8 mouse cellular contexts compared by ENCODE assay signal in the genomic region with DNA sequence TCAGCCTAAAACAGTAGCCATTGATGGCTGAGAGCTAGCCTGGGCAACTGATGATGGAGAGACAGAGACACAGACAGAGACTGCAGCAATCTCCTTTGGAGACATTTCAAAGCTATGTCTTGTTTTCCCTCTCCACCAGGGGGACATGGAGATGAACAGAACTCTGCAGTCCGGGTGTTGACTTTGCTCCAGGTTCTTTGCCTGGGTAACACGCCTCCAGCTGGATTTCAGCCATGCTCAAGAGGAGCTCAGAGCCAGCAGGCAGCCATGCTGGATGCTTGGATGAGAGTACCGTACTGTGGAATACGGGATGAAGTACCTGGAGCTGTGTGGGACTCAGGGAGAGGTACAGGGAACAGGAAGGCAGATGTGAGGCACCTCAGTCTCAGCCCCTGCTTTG. TPM values are rescaled to one million over a fixed set of nuclear protein-coding genes. Genes with fewer than 3 reads are reported as not detected.
A peak's percentile ranks its signal among the peaks of the same experiment; 100 is the strongest.
DNase-seq lines count a peak whose midpoint lies in the region; ATAC-seq lines count a peak whose summit lies in the region.

No protein-coding gene starts in this region.

- WGBS in forebrain, embryonic 14.5 days, result 59% methylated on average over 4 of the region's 4 CpGs
- 72% methylated on average over 4 of the region's 4 CpGs for WGBS in forebrain, embryonic 10.5 days
- WGBS in kidney, embryonic 16.5 days, result 69% methylated on average over 4 of the region's 4 CpGs

- H3K4me1 ChIP-seq in forebrain, embryonic 14.5 days (ENCODE audit: control insufficient read depth, insufficient read depth, low read length), result peaks cover 6% of the 10 kb centered on the region; the same call in 1 of the 2 replicates
- H3K4me1 ChIP-seq in forebrain, embryonic 10.5 days, result peaks cover 6% of the 10 kb centered on the region
- H3K4me1 ChIP-seq in kidney, embryonic 16.5 days (ENCODE audit: insufficient read depth, low read length), result no peaks in the 10 kb centered on the region

- no peak overlapping the region for H3K4me3 ChIP-seq in forebrain, embryonic 14.5 days (ENCODE audit: low read depth, low read length)
- no peak overlapping the region for H3K4me3 ChIP-seq in forebrain, embryonic 10.5 days
- H3K4me3 ChIP-seq in kidney, embryonic 16.5 days (ENCODE audit: low read length), result no peak overlapping the region

- no peak for ATAC-seq in forebrain, embryonic 14.5 days
- ATAC-seq in kidney, embryonic 16.5 days (ENCODE audit: low FRiP score, low TSS enrichment), result no peak

- H3K36me3 ChIP-seq in forebrain, embryonic 14.5 days (ENCODE audit: control insufficient read depth, insufficient read depth, low read length), result no peaks in the 10 kb centered on the region
- no peaks in the 10 kb centered on the region for H3K36me3 ChIP-seq in forebrain, embryonic 10.5 days (replicated peaks)
- no peaks in the 10 kb centered on the region for H3K36me3 ChIP-seq in kidney, embryonic 16.5 days (ENCODE audit: insufficient read depth, low read length)

- no peaks in the 10 kb centered on the region for H3K9me3 ChIP-seq in forebrain, embryonic 14.5 days (replicated peaks; ENCODE audit: control insufficient read depth, low read length)
- no peaks in the 10 kb centered on the region for H3K9me3 ChIP-seq in forebrain, embryonic 10.5 days
- no peaks in the 10 kb centered on the region for H3K9me3 ChIP-seq in kidney, embryonic 16.5 days (ENCODE audit: low read length)

- no peak overlapping the region for H3K27ac ChIP-seq in forebrain, embryonic 14.5 days (ENCODE audit: low read depth, low read length)
- H3K27ac ChIP-seq in forebrain, embryonic 10.5 days, result no peak overlapping the region
- no peak overlapping the region for H3K27ac ChIP-seq in kidney, embryonic 16.5 days (ENCODE audit: low read length)

- H3K27me3 ChIP-seq in forebrain, embryonic 14.5 days (replicated peaks; ENCODE audit: control insufficient read depth, insufficient read depth, low read length), result no peaks in the 10 kb centered on the region
- H3K27me3 ChIP-seq in forebrain, embryonic 10.5 days (ENCODE audit: poor library complexity, severe bottlenecking), result peaks cover 4% of the 10 kb centered on the region; the same call in 1 of the 2 replicates
- no peaks in the 10 kb centered on the region for H3K27me3 ChIP-seq in kidney, embryonic 16.5 days (ENCODE audit: insufficient read depth, low read length)

- no peak overlapping the region for H3K9ac ChIP-seq in forebrain, embryonic 14.5 days (ENCODE audit: low read length)
- no peak overlapping the region for H3K9ac ChIP-seq in kidney, embryonic 16.5 days (replicated peaks; ENCODE audit: low read length)

- peak; percentile 80 for DNase-seq in forebrain, embryonic 14.5 days (ENCODE audit: low spot score)
- no peak for DNase-seq in forebrain, embryonic 10.5 days (ENCODE audit: extremely low spot score, low spot score)
- peak; percentile 8 for DNase-seq in kidney, postnatal 14 days
- DNase-seq in adipocyte (ENCODE audit: low spot score), result peak; percentile 39
- DNase-seq in layer of hippocampus, adult 9-11 months, result peak; percentile 88
- no peak for DNase-seq in embryo, embryonic 9.5 days (ENCODE audit: extremely low spot score)
- no peak for DNase-seq in adrenal gland, adult 8-10 months

- H3K4me2 ChIP-seq in forebrain, embryonic 14.5 days (ENCODE audit: low read length), result no peak overlapping the region
- no peak overlapping the region for H3K4me2 ChIP-seq in kidney, embryonic 16.5 days (replicated peaks; ENCODE audit: low read depth, low read length)

RNA-seq across cellular contexts. Expression of gene Unc5a, which starts 22.6 kb away (rescaled TPM):
- 12.3 and 16.2 TPM in 2 replicates for polyA plus RNA-seq in forebrain, embryonic 14.5 days (2014; fragmentation: Nextera tagmentation; extraction: Ambion mirVana)
- 2.4 TPM in 2 replicates for polyA plus RNA-seq in forebrain, embryonic 10.5 days (2016; fragmentation: Nextera tagmentation; extraction: Ambion mirVana)
- polyA plus RNA-seq in kidney, embryonic 16.5 days (2015; fragmentation: Nextera tagmentation; extraction: Ambion mirVana), result 2.6 and 2.7 TPM in 2 replicates
- total RNA-seq in adrenal gland, adult 8-10 months (2022), result 10 to 100 TPM in 2 of 4 experiments, 1 to 10 TPM in 2; 7.6 to 14.6 (median 11.4) TPM

Comparison
In these comparisons a context has a peak if more than half of its experiments do, and no peak if none do; other contexts are left out.
1. DNase-seq: peak in forebrain, embryonic 14.5 days (single experiment), kidney, postnatal 14 days (single experiment), adipocyte (single experiment) and layer of hippocampus, adult 9-11 months (single experiment); none in forebrain, embryonic 10.5 days (single experiment), embryo, embryonic 9.5 days (single experiment) and adrenal gland, adult 8-10 months (single experiment).